Mouse (Mus musculus): ENCODE results near the gene Nat14. TPM values are rescaled to one million over a fixed set of nuclear protein-coding genes. Genes with fewer than 3 reads are reported as not detected.

Nat14 gene
- polyA plus RNA-seq, 2 experiments: 0.92 to 7.6 TPM

- Histone ChIP-seq H3K9me3 (ENCODE audit: control insufficient read depth, low read length) (no peaks in the 10 kb centered on the region), H3K27ac (replicated peaks; ENCODE audit: low read depth, low read length) (peak overlapping the region; percentile 92), H3K9ac (ENCODE audit: low read depth, low read length, severe bottlenecking) (peak overlapping the region; percentile 55), H3K4me3 (replicated peaks; ENCODE audit: low read length) (peak overlapping the region; percentile 33), H3K27me3 (ENCODE audit: control insufficient read depth, insufficient read depth, low read length) (no peaks in the 10 kb centered on the region), H3K36me3 (ENCODE audit: control insufficient read depth, insufficient read depth, low read length) (peaks cover 28% of the 10 kb centered on the region), H3K4me2 (replicated peaks; ENCODE audit: low read depth, low read length, severe bottlenecking) (peak overlapping the region; percentile 87), H3K4me1 (ENCODE audit: control insufficient read depth, insufficient read depth, low read length) (peaks cover 49% of the 10 kb centered on the region)
- no peak for ATAC-seq (ENCODE audit: low FRiP score, low read depth)
- WGBS: 4% methylated on average over 37 of the region's 37 CpGs
- TF ChIP-seq POLR2A (IDR thresholded peaks at IDR 0.05; ENCODE audit: borderline replicate concordance, extremely low read depth, insufficient read depth, insufficient read length): no peak
- peak; percentile 29 for DNase-seq (ENCODE audit: low spot score)
Observed at GRCm38 (mm10) chr7:4923586-4924364, 1.9 kb downstream of the Nat14 start.

- no peak for ATAC-seq (ENCODE audit: low FRiP score, low read depth)
- Histone ChIP-seq H3K27ac (replicated peaks; ENCODE audit: low read depth, low read length) (peak overlapping the region; percentile 92), H3K4me1 (ENCODE audit: control insufficient read depth, insufficient read depth, low read length) (peaks cover 49% of the 10 kb centered on the region), H3K36me3 (ENCODE audit: control insufficient read depth, insufficient read depth, low read length) (peaks cover 21% of the 10 kb centered on the region), H3K9me3 (ENCODE audit: control insufficient read depth, low read length) (no peaks in the 10 kb centered on the region), H3K27me3 (ENCODE audit: control insufficient read depth, insufficient read depth, low read length) (no peaks in the 10 kb centered on the region), H3K4me3 (replicated peaks; ENCODE audit: low read length) (peak overlapping the region; percentile 33), H3K9ac (ENCODE audit: low read depth, low read length, severe bottlenecking) (peak overlapping the region; percentile 55), H3K4me2 (replicated peaks; ENCODE audit: low read depth, low read length, severe bottlenecking) (peak overlapping the region; percentile 87)
- WGBS: 0% methylated on average over 4 of the region's 4 CpGs
- DNase-seq (ENCODE audit: low spot score): peak; percentile 44
- TF ChIP-seq POLR2A (IDR thresholded peaks at IDR 0.05; ENCODE audit: borderline replicate concordance, extremely low read depth, insufficient read depth, insufficient read length): no peak
Observed at GRCm38 (mm10) chr7:4924483-4924882, 2.7 kb downstream of the Nat14 start.

GRCm38 (mm10) chr7:4924891-4925301 lies 3.1 kb downstream of the Nat14 start:
- TF ChIP-seq POLR2A (IDR thresholded peaks at IDR 0.05; ENCODE audit: borderline replicate concordance, extremely low read depth, insufficient read depth, insufficient read length): no peak
- H3K9ac ChIP-seq (ENCODE audit: low read depth, low read length, severe bottlenecking): peak overlapping the region; percentile 55

GRCm38 (mm10) chr7:4925441-4926381 lies 3.9 kb downstream of the Nat14 start, which contains the start of gene Ssc5d:
Gene Ssc5d, plus strand, starts transcription at chr7:4925785.
- WGBS: 23% methylated on average over 6 of the region's 6 CpGs
- peak; percentile 64 for DNase-seq (ENCODE audit: low spot score)

More at GRCm38 (mm10) chr7:4924891-4925301, 3.1 kb downstream of the Nat14 start:
- Histone ChIP-seq H3K27me3 (ENCODE audit: control insufficient read depth, insufficient read depth, low read length) (no peaks in the 10 kb centered on the region), H3K4me2 (replicated peaks; ENCODE audit: low read depth, low read length, severe bottlenecking) (peak overlapping the region; percentile 87; the same call in 1 of the 2 replicates), H3K36me3 (ENCODE audit: control insufficient read depth, insufficient read depth, low read length) (peaks cover 17% of the 10 kb centered on the region), H3K4me1 (ENCODE audit: control insufficient read depth, insufficient read depth, low read length) (peaks cover 49% of the 10 kb centered on the region), H3K27ac (replicated peaks; ENCODE audit: low read depth, low read length) (peak overlapping the region; percentile 92), H3K9me3 (ENCODE audit: control insufficient read depth, low read length) (no peaks in the 10 kb centered on the region), H3K4me3 (replicated peaks; ENCODE audit: low read length) (peak overlapping the region; percentile 33; the same call in 1 of the 2 replicates)
- peak; percentile 58 for ATAC-seq (ENCODE audit: low FRiP score, low read depth)
- peak; percentile 84 for DNase-seq (ENCODE audit: low spot score)
- 4% methylated on average over 3 of the region's 4 CpGs for WGBS

GRCm38 (mm10) chr7:4926849-4927248 lies 5.0 kb downstream of the Nat14 start:
- no peak for ATAC-seq (ENCODE audit: low FRiP score, low read depth)
- no peak overlapping the region for H3K4me3 ChIP-seq (replicated peaks; ENCODE audit: low read length)

More at GRCm38 (mm10) chr7:4925441-4926381, 3.9 kb downstream of the Nat14 start, which contains the start of gene Ssc5d:
- H3K4me3 ChIP-seq (replicated peaks; ENCODE audit: low read length): peak within 1 kb of the TSS; percentile 33; the same call in 1 of the 2 replicates
- ATAC-seq (ENCODE audit: low FRiP score, low read depth): peak; percentile 35
- H3K4me2 ChIP-seq (replicated peaks; ENCODE audit: low read depth, low read length, severe bottlenecking): peak within 1 kb of the TSS; percentile 87
- TF ChIP-seq POLR2A (IDR thresholded peaks at IDR 0.05; ENCODE audit: borderline replicate concordance, extremely low read depth, insufficient read depth, insufficient read length): no peak
- H3K9ac ChIP-seq (ENCODE audit: low read depth, low read length, severe bottlenecking): peak within 1 kb of the TSS; percentile 55
- peaks cover 9% of the 10 kb centered on the region for H3K36me3 ChIP-seq (ENCODE audit: control insufficient read depth, insufficient read depth, low read length)
- H3K4me1 ChIP-seq (ENCODE audit: control insufficient read depth, insufficient read depth, low read length): peaks cover 49% of the 10 kb centered on the region
- peak within 1 kb of the TSS; percentile 92 for H3K27ac ChIP-seq (replicated peaks; ENCODE audit: low read depth, low read length)
- H3K9me3 ChIP-seq (ENCODE audit: control insufficient read depth, low read length): no peaks in the 10 kb centered on the region
- no peaks in the 10 kb centered on the region for H3K27me3 ChIP-seq (ENCODE audit: control insufficient read depth, insufficient read depth, low read length)

More at GRCm38 (mm10) chr7:4926849-4927248, 5.0 kb downstream of the Nat14 start:
- H3K9ac ChIP-seq (ENCODE audit: low read depth, low read length, severe bottlenecking): peak overlapping the region; percentile 28; the same call in 1 of the 2 replicates
- WGBS: 69% methylated on average over 16 of the region's 16 CpGs
- H3K36me3 ChIP-seq (ENCODE audit: control insufficient read depth, insufficient read depth, low read length): no peaks in the 10 kb centered on the region
- no peak for DNase-seq (ENCODE audit: low spot score)
- no peaks in the 10 kb centered on the region for H3K9me3 ChIP-seq (ENCODE audit: control insufficient read depth, low read length)
- peaks cover 48% of the 10 kb centered on the region for H3K4me1 ChIP-seq (ENCODE audit: control insufficient read depth, insufficient read depth, low read length)
- TF ChIP-seq POLR2A (IDR thresholded peaks at IDR 0.05; ENCODE audit: borderline replicate concordance, extremely low read depth, insufficient read depth, insufficient read length): no peak
- H3K4me2 ChIP-seq (replicated peaks; ENCODE audit: low read depth, low read length, severe bottlenecking): peak overlapping the region; percentile 14; the same call in 1 of the 2 replicates
- H3K27me3 ChIP-seq (ENCODE audit: control insufficient read depth, insufficient read depth, low read length): no peaks in the 10 kb centered on the region
- H3K27ac ChIP-seq (replicated peaks; ENCODE audit: low read depth, low read length): no peak overlapping the region; the same call in 1 of the 2 replicates
